Mouse (Mus musculus): ENCODE data around the gene 1520401A03Rik. TPM values are rescaled to one million over a fixed set of nuclear protein-coding genes. Genes with fewer than 3 reads are reported as not detected.
A peak's percentile ranks its signal among the peaks of the same experiment; 100 is the strongest.

The 1520401A03Rik gene
- polyA plus RNA-seq, 1 experiment = 0.27 TPM

- no peaks in the 10 kb centered on the region for H3K27me3 ChIP-seq (ENCODE audit: control insufficient read depth, insufficient read depth, low read length)
- DNase-seq = peak; percentile 66
- no peak for TF ChIP-seq POLR2A (IDR thresholded peaks at IDR 0.05; ENCODE audit: control insufficient read depth, extremely low read depth, insufficient read depth, low read length, poor library complexity)
- TF ChIP-seq CTCF (IDR thresholded peaks at IDR 0.05; ENCODE audit: borderline replicate concordance, control insufficient read depth, extremely low read depth, insufficient read depth, low read length, poor library complexity) = peak; percentile 79; the same call in 1 of the 2 replicates
- no peak overlapping the region for H3K27ac ChIP-seq (ENCODE audit: control insufficient read depth, insufficient read depth, low read length)
- H3K36me3 ChIP-seq (ENCODE audit: control insufficient read depth, insufficient read depth, low read length) = no peaks in the 10 kb centered on the region
- no peaks in the 10 kb centered on the region for H3K4me1 ChIP-seq (replicated peaks; ENCODE audit: control insufficient read depth, insufficient read depth, low read length)
- WGBS = 3% methylated on average over 3 of the region's 3 CpGs
- H3K4me3 ChIP-seq (ENCODE audit: control insufficient read depth, insufficient read depth, low read length) = no peak overlapping the region
These were observed 16.4 kb downstream of the 1520401A03Rik start for GRCm38 (mm10) chr17:23706212-23706611.

- no peaks in the 10 kb centered on the region for H3K27me3 ChIP-seq (ENCODE audit: control insufficient read depth, insufficient read depth, low read length)
- no peaks in the 10 kb centered on the region for H3K4me1 ChIP-seq (replicated peaks; ENCODE audit: control insufficient read depth, insufficient read depth, low read length)
- no peak overlapping the region for H3K27ac ChIP-seq (ENCODE audit: control insufficient read depth, insufficient read depth, low read length)
- 85% methylated on average over 7 of the region's 7 CpGs for WGBS
- no peak overlapping the region for H3K4me3 ChIP-seq (ENCODE audit: control insufficient read depth, insufficient read depth, low read length)
- DNase-seq = no peak
- no peaks in the 10 kb centered on the region for H3K36me3 ChIP-seq (ENCODE audit: control insufficient read depth, insufficient read depth, low read length)
- TF ChIP-seq CTCF (IDR thresholded peaks at IDR 0.05; ENCODE audit: borderline replicate concordance, control insufficient read depth, extremely low read depth, insufficient read depth, low read length, poor library complexity) (no peak), POLR2A (IDR thresholded peaks at IDR 0.05; ENCODE audit: control insufficient read depth, extremely low read depth, insufficient read depth, low read length, poor library complexity) (no peak)
These were observed 17.0 kb downstream of the 1520401A03Rik start for GRCm38 (mm10) chr17:23705525-23706104.

- DNase-seq = no peak
- H3K27ac ChIP-seq (ENCODE audit: control insufficient read depth, insufficient read depth, low read length) = no peak overlapping the region
- H3K4me3 ChIP-seq (ENCODE audit: control insufficient read depth, insufficient read depth, low read length) = no peak overlapping the region
- WGBS = 82% methylated on average over 7 of the region's 7 CpGs
- peaks cover 3% of the 10 kb centered on the region; the same call in 1 of the 2 replicates for H3K4me1 ChIP-seq (replicated peaks; ENCODE audit: control insufficient read depth, insufficient read depth, low read length)
- H3K27me3 ChIP-seq (ENCODE audit: control insufficient read depth, insufficient read depth, low read length) = peaks cover 6% of the 10 kb centered on the region; the same call in 1 of the 2 replicates
- H3K36me3 ChIP-seq (ENCODE audit: control insufficient read depth, insufficient read depth, low read length) = no peaks in the 10 kb centered on the region
- TF ChIP-seq CTCF (IDR thresholded peaks at IDR 0.05; ENCODE audit: borderline replicate concordance, control insufficient read depth, extremely low read depth, insufficient read depth, low read length, poor library complexity) (no peak), POLR2A (IDR thresholded peaks at IDR 0.05; ENCODE audit: control insufficient read depth, extremely low read depth, insufficient read depth, low read length, poor library complexity) (no peak)
These were observed 17.8 kb downstream of the 1520401A03Rik start for GRCm38 (mm10) chr17:23704741-23705140.

GRCm38 (mm10) chr17:23703301-23703700, 19.3 kb downstream of the 1520401A03Rik start:
- WGBS = 94% methylated on average over 9 of the region's 9 CpGs
- H3K4me1 ChIP-seq (replicated peaks; ENCODE audit: control insufficient read depth, insufficient read depth, low read length) = peaks cover 10% of the 10 kb centered on the region; the same call in 1 of the 2 replicates
- DNase-seq = no peak
- no peak overlapping the region for H3K4me3 ChIP-seq (ENCODE audit: control insufficient read depth, insufficient read depth, low read length)
- H3K36me3 ChIP-seq (ENCODE audit: control insufficient read depth, insufficient read depth, low read length) = no peaks in the 10 kb centered on the region
- TF ChIP-seq POLR2A (IDR thresholded peaks at IDR 0.05; ENCODE audit: control insufficient read depth, extremely low read depth, insufficient read depth, low read length, poor library complexity) (no peak), CTCF (IDR thresholded peaks at IDR 0.05; ENCODE audit: borderline replicate concordance, control insufficient read depth, extremely low read depth, insufficient read depth, low read length, poor library complexity) (no peak)
- H3K27ac ChIP-seq (ENCODE audit: control insufficient read depth, insufficient read depth, low read length) = no peak overlapping the region
- peaks cover 13% of the 10 kb centered on the region; the same call in 1 of the 2 replicates for H3K27me3 ChIP-seq (ENCODE audit: control insufficient read depth, insufficient read depth, low read length)

- under 1% methylated on average over 28 of the region's 28 CpGs for WGBS
- peak overlapping the region; percentile 29 for H3K4me3 ChIP-seq (ENCODE audit: control insufficient read depth, insufficient read depth, low read length)
- TF ChIP-seq CTCF (IDR thresholded peaks at IDR 0.05; ENCODE audit: borderline replicate concordance, control insufficient read depth, extremely low read depth, insufficient read depth, low read length, poor library complexity) (no peak), POLR2A (IDR thresholded peaks at IDR 0.05; ENCODE audit: control insufficient read depth, extremely low read depth, insufficient read depth, low read length, poor library complexity) (no peak)
- peaks cover 10% of the 10 kb centered on the region; the same call in 1 of the 2 replicates for H3K4me1 ChIP-seq (replicated peaks; ENCODE audit: control insufficient read depth, insufficient read depth, low read length)
- no peak overlapping the region for H3K27ac ChIP-seq (ENCODE audit: control insufficient read depth, insufficient read depth, low read length)
- peak; percentile 81 for DNase-seq
- H3K27me3 ChIP-seq (ENCODE audit: control insufficient read depth, insufficient read depth, low read length) = peaks cover 13% of the 10 kb centered on the region; the same call in 1 of the 2 replicates
- H3K36me3 ChIP-seq (ENCODE audit: control insufficient read depth, insufficient read depth, low read length) = no peaks in the 10 kb centered on the region
These were observed 22.5 kb downstream of the 1520401A03Rik start for GRCm38 (mm10) chr17:23700079-23700478.

GRCm38 (mm10) chr17:23699131-23700077, 23.2 kb downstream of the 1520401A03Rik start:
- H3K4me3 ChIP-seq (ENCODE audit: control insufficient read depth, insufficient read depth, low read length) = peak overlapping the region; percentile 29
- TF ChIP-seq POLR2A (IDR thresholded peaks at IDR 0.05; ENCODE audit: control insufficient read depth, extremely low read depth, insufficient read depth, low read length, poor library complexity) = no peak
- TF ChIP-seq CTCF (IDR thresholded peaks at IDR 0.05; ENCODE audit: borderline replicate concordance, control insufficient read depth, extremely low read depth, insufficient read depth, low read length, poor library complexity) = no peak
- H3K27ac ChIP-seq (ENCODE audit: control insufficient read depth, insufficient read depth, low read length) = no peak overlapping the region
- peaks cover 10% of the 10 kb centered on the region; the same call in 1 of the 2 replicates for H3K4me1 ChIP-seq (replicated peaks; ENCODE audit: control insufficient read depth, insufficient read depth, low read length)
- 6% methylated on average over 90 of the region's 101 CpGs for WGBS
- no peaks in the 10 kb centered on the region for H3K36me3 ChIP-seq (ENCODE audit: control insufficient read depth, insufficient read depth, low read length)
- peak; percentile 17 for DNase-seq
- peaks cover 13% of the 10 kb centered on the region; the same call in 1 of the 2 replicates for H3K27me3 ChIP-seq (ENCODE audit: control insufficient read depth, insufficient read depth, low read length)
